Mouse (Mus musculus): ENCODE measurements at regions not wholly inside any gene's neighbourhood (a gene's known extent, or its start where the extent isn't known, plus 50 kb on each side); places are given as distances from the start of the nearest gene placed in this dataset.
A peak's percentile ranks its signal among the peaks of the same experiment; 100 is the strongest.

DNA sequence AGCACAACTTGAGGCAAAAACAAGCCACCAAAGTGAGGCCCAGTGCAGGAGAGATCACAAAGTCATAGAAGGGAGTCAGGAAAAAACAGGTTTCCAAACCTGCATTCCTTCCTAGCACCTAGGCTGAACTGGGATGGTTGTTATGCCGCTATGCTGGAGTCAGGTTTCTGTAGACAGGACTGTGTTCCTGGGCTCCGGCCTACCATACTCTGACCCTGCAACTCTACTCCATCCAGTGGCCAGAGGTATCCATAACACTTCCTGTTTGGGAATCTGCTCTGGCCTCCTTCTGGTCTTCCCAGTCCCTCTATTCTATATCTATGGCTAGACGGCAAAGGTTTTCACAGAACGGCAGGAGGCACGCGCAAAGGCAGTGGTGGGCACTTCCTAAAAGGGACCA, 98.3 kb upstream of the Med14 start:
- Histone ChIP-seq H3K9ac (no peak overlapping the region), H3K27ac (ENCODE audit: poor library complexity, severe bottlenecking) (peak overlapping the region; percentile 54; the same call in 1 of the 2 replicates), H3K27me3 (replicated peaks) (no peaks in the 10 kb centered on the region), H3K4me2 (no peak overlapping the region), H3K4me1 (replicated peaks) (peaks cover 17% of the 10 kb centered on the region), H3K36me3 (no peaks in the 10 kb centered on the region), H3K9me3 (replicated peaks) (no peaks in the 10 kb centered on the region), H3K4me3 (no peak overlapping the region)
- 50% methylated on average over 6 of the region's 6 CpGs for WGBS
- no peak for ATAC-seq (ENCODE audit: insufficient number of reproducible peaks, low FRiP score)

DNA sequence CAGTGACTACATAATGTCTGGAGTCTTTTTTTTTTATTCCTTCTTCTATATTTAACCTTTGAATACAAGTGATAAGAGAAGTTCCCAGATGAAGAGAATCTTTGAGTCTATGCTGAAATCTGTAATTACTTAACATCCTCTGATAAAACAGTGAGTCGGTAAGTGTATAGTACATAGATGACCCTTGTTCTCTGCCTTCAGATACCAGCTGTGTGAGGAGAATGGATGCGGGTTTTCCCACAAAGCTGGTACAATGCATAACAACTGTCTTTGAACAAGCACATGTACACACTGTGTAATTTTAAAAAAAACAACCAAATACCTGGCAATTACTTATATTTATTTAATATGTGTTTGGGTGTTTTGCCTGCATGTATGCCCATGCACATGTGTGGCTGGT, 96.9 kb upstream of the Med14 start:
- Histone ChIP-seq H3K4me2 (no peak overlapping the region; the same call in 1 of the 2 replicates), H3K27me3 (replicated peaks) (no peaks in the 10 kb centered on the region), H3K9me3 (replicated peaks) (no peaks in the 10 kb centered on the region), H3K4me3 (no peak overlapping the region), H3K4me1 (replicated peaks) (peaks cover 17% of the 10 kb centered on the region), H3K27ac (ENCODE audit: poor library complexity, severe bottlenecking) (peak overlapping the region; percentile 54; the same call in 1 of the 2 replicates), H3K36me3 (no peaks in the 10 kb centered on the region), H3K9ac (no peak overlapping the region)
- WGBS = 40% methylated on average over 2 of the region's 2 CpGs
- ATAC-seq (ENCODE audit: insufficient number of reproducible peaks, low FRiP score) = peak; percentile 23; the same call in 1 of the 2 replicates

GRCm38 (mm10) chrX:12857881-12858755, 96.2 kb upstream of the Med14 start:
- no peaks in the 10 kb centered on the region for H3K27me3 ChIP-seq (replicated peaks)
- H3K4me1 ChIP-seq (replicated peaks) = peaks cover 17% of the 10 kb centered on the region
- H3K4me3 ChIP-seq = peak overlapping the region; percentile 30
- no peaks in the 10 kb centered on the region for H3K36me3 ChIP-seq
- H3K4me2 ChIP-seq = peak overlapping the region; percentile 60
- peak; percentile 62; the same call in 1 of the 2 replicates for ATAC-seq (ENCODE audit: insufficient number of reproducible peaks, low FRiP score)
- H3K9me3 ChIP-seq (replicated peaks) = no peaks in the 10 kb centered on the region
- 25% methylated on average over 17 of the region's 17 CpGs for WGBS
- H3K27ac ChIP-seq (ENCODE audit: poor library complexity, severe bottlenecking) = peak overlapping the region; percentile 83
- 0 out of 2 replicates have a peak overlapping the region, but pooled peaks have one; percentile 23 for H3K9ac ChIP-seq

GRCm38 (mm10) chrX:12855425-12855824, 93.6 kb upstream of the Med14 start:
- no peak overlapping the region for H3K4me3 ChIP-seq
- no peaks in the 10 kb centered on the region for H3K36me3 ChIP-seq
- H3K27ac ChIP-seq (ENCODE audit: poor library complexity, severe bottlenecking) = no peak overlapping the region; the same call in 1 of the 2 replicates
- H3K4me2 ChIP-seq = no peak overlapping the region
- H3K27me3 ChIP-seq (replicated peaks) = no peaks in the 10 kb centered on the region
- no peak for ATAC-seq (ENCODE audit: insufficient number of reproducible peaks, low FRiP score)
- H3K9me3 ChIP-seq (replicated peaks) = no peaks in the 10 kb centered on the region
- 54% methylated on average over 4 of the region's 4 CpGs for WGBS
- no peak overlapping the region for H3K9ac ChIP-seq
- H3K4me1 ChIP-seq (replicated peaks) = peaks cover 17% of the 10 kb centered on the region

- peaks cover 6% of the 10 kb centered on the region for H3K4me1 ChIP-seq (replicated peaks)
- no peak overlapping the region for H3K4me2 ChIP-seq
- no peaks in the 10 kb centered on the region for H3K36me3 ChIP-seq
- no peak overlapping the region for H3K27ac ChIP-seq (ENCODE audit: poor library complexity, severe bottlenecking)
- no peak for ATAC-seq (ENCODE audit: insufficient number of reproducible peaks, low FRiP score)
- H3K4me3 ChIP-seq = no peak overlapping the region
- H3K9ac ChIP-seq = no peak overlapping the region
- WGBS = 55% methylated on average over 4 of the region's 4 CpGs
- no peaks in the 10 kb centered on the region for H3K9me3 ChIP-seq (replicated peaks)
- H3K27me3 ChIP-seq (replicated peaks) = no peaks in the 10 kb centered on the region
These were observed 89.8 kb upstream of the Med14 start for GRCm38 (mm10) chrX:12851684-12852083.

DNA sequence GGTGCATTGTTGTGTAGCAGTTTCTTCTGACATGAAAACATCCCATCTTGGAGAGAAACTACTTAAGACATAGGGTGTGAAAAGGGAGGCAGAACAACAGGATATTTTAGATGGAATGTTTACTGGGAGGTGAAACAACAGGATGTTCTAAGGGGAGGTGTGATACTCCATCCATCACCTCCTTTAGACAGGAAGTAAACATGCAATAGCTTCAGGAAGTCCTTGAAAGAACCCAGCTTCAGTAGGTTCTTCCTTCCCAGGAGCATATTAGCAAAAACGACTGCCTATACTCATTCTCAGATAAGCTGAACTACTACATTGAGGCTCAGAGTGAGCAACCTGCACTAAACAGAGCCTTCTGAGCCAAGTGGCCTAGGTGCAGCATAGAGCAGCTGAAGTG, 82.6 kb upstream of the Med14 start:
- H3K4me2 ChIP-seq = no peak overlapping the region
- no peak overlapping the region for H3K4me3 ChIP-seq
- no peak overlapping the region for H3K27ac ChIP-seq (ENCODE audit: poor library complexity, severe bottlenecking)
- 32% methylated on average over 1 of the region's 1 CpGs for WGBS
- no peak overlapping the region for H3K9ac ChIP-seq
- H3K27me3 ChIP-seq (replicated peaks) = no peaks in the 10 kb centered on the region
- ATAC-seq (ENCODE audit: insufficient number of reproducible peaks, low FRiP score) = no peak
- H3K4me1 ChIP-seq (replicated peaks) = peaks cover 7% of the 10 kb centered on the region; the same call in 1 of the 2 replicates
- no peaks in the 10 kb centered on the region for H3K36me3 ChIP-seq
- no peaks in the 10 kb centered on the region for H3K9me3 ChIP-seq (replicated peaks)

- Histone ChIP-seq H3K4me3 (no peak overlapping the region), H3K27me3 (replicated peaks) (no peaks in the 10 kb centered on the region), H3K9me3 (replicated peaks) (no peaks in the 10 kb centered on the region), H3K27ac (ENCODE audit: poor library complexity, severe bottlenecking) (peak overlapping the region; percentile 82), H3K36me3 (no peaks in the 10 kb centered on the region), H3K4me2 (0 out of 2 replicates have a peak overlapping the region, but pooled peaks have one; percentile 67), H3K4me1 (replicated peaks) (peaks cover 10% of the 10 kb centered on the region; the same call in 1 of the 2 replicates), H3K9ac (no peak overlapping the region)
- 78% methylated on average over 3 of the region's 3 CpGs for WGBS
- no peak for ATAC-seq (ENCODE audit: insufficient number of reproducible peaks, low FRiP score)
These were observed 79.1 kb upstream of the Med14 start for GRCm38 (mm10) chrX:12841021-12841325.

- H3K27me3 ChIP-seq (replicated peaks) = no peaks in the 10 kb centered on the region
- peak; percentile 79; the same call in 1 of the 2 replicates for ATAC-seq (ENCODE audit: insufficient number of reproducible peaks, low FRiP score)
- H3K9me3 ChIP-seq (replicated peaks) = no peaks in the 10 kb centered on the region
- WGBS = 16% methylated on average over 25 of the region's 25 CpGs
- peak overlapping the region; percentile 39 for H3K4me3 ChIP-seq
- peaks cover 10% of the 10 kb centered on the region; the same call in 1 of the 2 replicates for H3K4me1 ChIP-seq (replicated peaks)
- peak overlapping the region; percentile 67 for H3K4me2 ChIP-seq
- no peaks in the 10 kb centered on the region for H3K36me3 ChIP-seq
- H3K27ac ChIP-seq (ENCODE audit: poor library complexity, severe bottlenecking) = peak overlapping the region; percentile 82
- H3K9ac ChIP-seq = no peak overlapping the region
These were observed 78.5 kb upstream of the Med14 start for GRCm38 (mm10) chrX:12840160-12841020.

DNA sequence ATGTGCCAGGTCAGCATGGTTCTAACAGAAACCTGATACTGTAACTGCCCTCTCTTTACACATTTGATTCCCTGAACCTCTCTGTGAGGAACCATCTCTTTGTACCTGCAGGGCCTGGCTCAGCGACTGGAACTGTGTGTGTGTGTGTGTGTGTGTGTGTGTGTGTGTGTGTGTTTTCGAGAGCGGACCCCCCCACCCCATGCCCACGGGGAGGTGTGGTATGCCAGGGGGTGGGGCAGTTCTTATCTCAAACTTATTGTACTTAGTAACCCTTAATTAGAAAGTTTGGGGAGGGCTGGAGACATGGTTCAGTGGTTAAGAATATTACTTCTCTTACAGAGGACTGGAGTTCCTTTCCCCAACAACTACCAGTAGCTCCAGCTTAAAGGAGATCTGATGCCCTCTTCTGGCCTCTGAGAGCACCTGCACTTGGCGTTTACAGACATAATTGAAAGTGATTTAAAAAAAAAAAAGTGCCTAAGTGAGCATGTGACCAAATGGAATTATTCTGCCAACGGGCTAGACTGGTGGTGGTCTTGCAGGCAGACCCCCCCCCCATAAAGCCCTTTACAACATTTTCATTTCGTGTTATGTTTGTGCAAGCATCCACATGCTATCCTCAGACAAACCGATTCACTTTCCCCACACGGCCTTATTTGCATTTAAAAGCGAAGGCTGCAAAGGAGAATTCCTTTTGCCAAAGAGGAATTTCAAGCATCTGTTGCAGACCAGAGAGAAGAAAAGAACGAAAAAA, 77.7 kb upstream of the Med14 start:
- no peak for ATAC-seq (ENCODE audit: insufficient number of reproducible peaks, low FRiP score)
- Histone ChIP-seq H3K27me3 (replicated peaks) (no peaks in the 10 kb centered on the region), H3K4me3 (peak overlapping the region; percentile 39), H3K4me2 (peak overlapping the region; percentile 67), H3K4me1 (replicated peaks) (peaks cover 10% of the 10 kb centered on the region; the same call in 1 of the 2 replicates), H3K9ac (no peak overlapping the region), H3K27ac (ENCODE audit: poor library complexity, severe bottlenecking) (peak overlapping the region; percentile 82), H3K9me3 (replicated peaks) (no peaks in the 10 kb centered on the region), H3K36me3 (no peaks in the 10 kb centered on the region)
- WGBS = 25% methylated on average over 11 of the region's 11 CpGs

- H3K27ac ChIP-seq (ENCODE audit: poor library complexity, severe bottlenecking) = no peak overlapping the region
- no peak overlapping the region for H3K4me3 ChIP-seq
- H3K4me2 ChIP-seq = no peak overlapping the region
- no peak overlapping the region for H3K9ac ChIP-seq
- H3K9me3 ChIP-seq (replicated peaks) = no peaks in the 10 kb centered on the region
- H3K4me1 ChIP-seq (replicated peaks) = peaks cover 10% of the 10 kb centered on the region; the same call in 1 of the 2 replicates
- ATAC-seq (ENCODE audit: insufficient number of reproducible peaks, low FRiP score) = no peak
- H3K27me3 ChIP-seq (replicated peaks) = no peaks in the 10 kb centered on the region
- 37% methylated on average over 1 of the region's 1 CpGs for WGBS
- no peaks in the 10 kb centered on the region for H3K36me3 ChIP-seq
These were observed 75.9 kb upstream of the Med14 start for GRCm38 (mm10) chrX:12837821-12838220.
